Mouse (Mus musculus) bone marrow macrophage, adult 2 months (primary cell): ENCODE measurements at regions not wholly inside any gene's neighbourhood (a gene's known extent, or its start where the extent isn't known, plus 50 kb on each side); places are given as distances from the start of the nearest gene placed in this dataset.

Experiments used
- CTCF ChIP-seq: IDR thresholded peaks from 2 replicates; pipeline ENCODE4 v1.5.1; 2012; ENCODE audit warnings: low read depth, mild to moderate bottlenecking, low read length, moderate library complexity
- POLR2A ChIP-seq: IDR thresholded peaks from 2 replicates; pipeline ENCODE4 v1.6.1; 2012; ENCODE audit warnings: mild to moderate bottlenecking, low read depth, low read length, borderline replicate concordance

DNA sequence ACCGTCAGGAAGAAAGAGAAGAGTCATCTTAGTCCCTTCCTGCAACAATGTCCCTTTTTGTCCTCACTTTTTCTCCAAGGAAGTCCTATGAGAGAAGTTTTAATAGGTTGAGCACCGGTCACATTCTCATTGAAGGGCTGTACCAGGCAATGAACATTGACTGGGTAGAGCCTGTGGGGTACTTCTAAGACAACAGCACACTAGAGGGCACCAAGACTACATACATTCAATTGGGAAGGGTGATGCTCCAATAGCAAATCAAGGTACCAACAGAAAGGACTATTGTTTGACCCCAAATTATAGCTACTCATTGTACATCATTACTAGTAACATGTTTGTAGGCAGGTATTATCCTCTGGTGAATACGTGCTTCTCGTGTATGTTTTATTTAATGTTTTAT is 84.3 kb downstream of the Gm12689 start:
- TF ChIP-seq CTCF (no peak), POLR2A (no peak)
